Comparison of ENCODE assay signal across 22 mouse cellular contexts in the genomic region with DNA sequence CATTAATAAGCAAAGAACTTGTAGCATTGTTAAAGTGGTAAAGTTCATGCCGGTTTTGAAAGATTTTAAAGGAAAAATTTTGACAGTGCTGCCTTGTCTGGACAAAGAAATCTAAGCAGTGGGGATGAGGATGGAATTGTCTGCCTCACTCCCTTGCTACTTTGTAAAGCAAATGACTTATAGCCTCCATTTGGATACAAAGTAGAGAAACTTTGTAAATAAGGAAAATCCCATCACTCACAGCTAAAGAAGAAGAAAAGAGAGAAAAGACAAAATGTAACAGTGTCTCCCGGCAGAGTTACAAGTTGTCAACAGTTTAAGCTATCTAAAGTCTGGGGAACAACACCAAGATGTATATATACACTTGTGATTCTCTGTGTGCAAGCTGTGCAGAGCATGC. TPM values are rescaled to one million over a fixed set of nuclear protein-coding genes. Genes with fewer than 3 reads are reported as not detected.
DNase-seq lines count a peak whose midpoint lies in the region; ATAC-seq and TF ChIP-seq lines count a peak whose summit lies in the region.
"Had no signal": no experiment of that assay in that cellular context is flagged by ENCODE, and none has a peak within 500 bp of the region (broad histone marks: within the 10 kb centered on the region; RNA-seq: fewer than 3 reads in every experiment).

No protein-coding gene starts in this region.

- no peak for ATAC-seq in forebrain, embryonic 11.5 days (replicated peaks; ENCODE audit: low FRiP score)
- ATAC-seq in forebrain, postnatal 0 days: no peak; the same call in 1 of the 2 replicates
- ATAC-seq in midbrain, embryonic 15.5 days (replicated peaks): no peak
- no peak for ATAC-seq in neural tube, embryonic 13.5 days (ENCODE audit: low read depth)
- no peak for ATAC-seq in neural tube, embryonic 15.5 days (ENCODE audit: low FRiP score)
- no peak for ATAC-seq in midbrain, embryonic 14.5 days (ENCODE audit: low FRiP score, low TSS enrichment)
- ATAC-seq: activated CD4-positive, CD25-positive, alpha-beta regulatory T cell, adult 4 months; intestine, embryonic 16.5 days; Patski had no signal

- no peak overlapping the region for H3K4me3 ChIP-seq in forebrain, embryonic 11.5 days (ENCODE audit: low read depth, low read length)
- H3K4me3 ChIP-seq in forebrain, postnatal 0 days (ENCODE audit: low read depth, low read length): no peak overlapping the region
- 0 out of 2 replicates have a peak overlapping the region, but pooled peaks have one; percentile 18 for H3K4me3 ChIP-seq in midbrain, embryonic 10.5 days
- no peak overlapping the region for H3K4me3 ChIP-seq in midbrain, embryonic 15.5 days
- H3K4me3 ChIP-seq in neural tube, embryonic 13.5 days: no peak overlapping the region
- H3K4me3 ChIP-seq in neural tube, embryonic 15.5 days (replicated peaks): no peak overlapping the region
- no peak overlapping the region for H3K4me3 ChIP-seq in midbrain, embryonic 14.5 days (replicated peaks; ENCODE audit: low read depth, low read length)
- H3K4me3 ChIP-seq: embryonic facial prominence, embryonic 12.5 days; heart, embryonic 13.5 days had no signal

- TF ChIP-seq CTCF in forebrain, postnatal 0 days (IDR thresholded peaks at IDR 0.05; ENCODE audit: low read depth): no peak

- no peak overlapping the region for H3K4me2 ChIP-seq in forebrain, embryonic 11.5 days (ENCODE audit: low read depth, low read length, severe bottlenecking)
- H3K4me2 ChIP-seq in forebrain, postnatal 0 days (ENCODE audit: low read depth): no peak overlapping the region
- H3K4me2 ChIP-seq in midbrain, embryonic 15.5 days: no peak overlapping the region
- no peak overlapping the region for H3K4me2 ChIP-seq in neural tube, embryonic 13.5 days
- no peak overlapping the region for H3K4me2 ChIP-seq in neural tube, embryonic 15.5 days
- no peak overlapping the region for H3K4me2 ChIP-seq in midbrain, embryonic 14.5 days (ENCODE audit: low read length)
- H3K4me2 ChIP-seq: embryonic facial prominence, embryonic 12.5 days; heart, embryonic 13.5 days; hindbrain, embryonic 14.5 days had no signal

- peaks cover 4% of the 10 kb centered on the region; the same call in 1 of the 2 replicates for H3K4me1 ChIP-seq in forebrain, embryonic 11.5 days (replicated peaks; ENCODE audit: control insufficient read depth, insufficient read depth, low read length)
- no peaks in the 10 kb centered on the region for H3K4me1 ChIP-seq in forebrain, postnatal 0 days (ENCODE audit: insufficient read depth)
- H3K4me1 ChIP-seq in midbrain, embryonic 10.5 days: peaks cover 41% of the 10 kb centered on the region
- H3K4me1 ChIP-seq in midbrain, embryonic 15.5 days: peaks cover 9% of the 10 kb centered on the region; the same call in 1 of the 2 replicates
- H3K4me1 ChIP-seq in neural tube, embryonic 13.5 days (replicated peaks): peaks cover 4% of the 10 kb centered on the region
- H3K4me1 ChIP-seq in neural tube, embryonic 15.5 days: no peaks in the 10 kb centered on the region
- H3K4me1 ChIP-seq in midbrain, embryonic 14.5 days (ENCODE audit: control insufficient read depth, insufficient read depth, low read length): peaks cover 4% of the 10 kb centered on the region; the same call in 1 of the 2 replicates
- H3K4me1 ChIP-seq: embryonic facial prominence, embryonic 12.5 days; heart, embryonic 13.5 days had no signal

- no peak for DNase-seq in forebrain, embryonic 11.5 days (ENCODE audit: low spot score)
- DNase-seq in forebrain, postnatal 0 days: no peak
- no peak for DNase-seq in midbrain, embryonic 10.5 days (ENCODE audit: low spot score)
- DNase-seq in midbrain, embryonic 14.5 days: no peak
- DNase-seq in adrenal gland, adult 8-10 months: no peak
- DNase-seq: adrenal gland, postnatal 25 days; cerebellum, adult 18-20 months; cerebellum, adult 9-11 months; cerebellum, postnatal 36 days; gastrocnemius, postnatal 36 days; heart, postnatal 36 days had no signal

- no peaks in the 10 kb centered on the region for H3K27me3 ChIP-seq in forebrain, embryonic 11.5 days (ENCODE audit: control insufficient read depth, insufficient read depth, low read length)
- no peaks in the 10 kb centered on the region for H3K27me3 ChIP-seq in forebrain, postnatal 0 days (ENCODE audit: insufficient read depth, low read length)
- H3K27me3 ChIP-seq in midbrain, embryonic 10.5 days (ENCODE audit: low read depth, poor library complexity, severe bottlenecking): no peaks in the 10 kb centered on the region
- no peaks in the 10 kb centered on the region for H3K27me3 ChIP-seq in midbrain, embryonic 15.5 days (replicated peaks)
- H3K27me3 ChIP-seq in neural tube, embryonic 13.5 days: no peaks in the 10 kb centered on the region
- no peaks in the 10 kb centered on the region for H3K27me3 ChIP-seq in neural tube, embryonic 15.5 days (replicated peaks)
- H3K27me3 ChIP-seq in midbrain, embryonic 14.5 days (ENCODE audit: control insufficient read depth, insufficient read depth, low read length): no peaks in the 10 kb centered on the region
- H3K27me3 ChIP-seq: CH12.LX; embryonic facial prominence, embryonic 12.5 days had no signal

- 31% methylated on average over 2 of the region's 2 CpGs for WGBS in forebrain, embryonic 11.5 days
- 21% methylated on average over 2 of the region's 2 CpGs for WGBS in forebrain, postnatal 0 days
- 20% methylated on average over 2 of the region's 2 CpGs for WGBS in midbrain, embryonic 10.5 days
- WGBS in midbrain, embryonic 15.5 days: 10% methylated on average over 2 of the region's 2 CpGs
- WGBS in neural tube, embryonic 13.5 days: 27% methylated on average over 2 of the region's 2 CpGs
- WGBS in neural tube, embryonic 15.5 days: 15% methylated on average over 2 of the region's 2 CpGs
- WGBS in midbrain, embryonic 14.5 days: 8% methylated on average over 2 of the region's 2 CpGs

- no peaks in the 10 kb centered on the region for H3K36me3 ChIP-seq in forebrain, embryonic 11.5 days (ENCODE audit: control insufficient read depth, insufficient read depth, low read length)
- H3K36me3 ChIP-seq in forebrain, postnatal 0 days (ENCODE audit: insufficient read depth): no peaks in the 10 kb centered on the region
- H3K36me3 ChIP-seq in midbrain, embryonic 10.5 days: peaks cover 27% of the 10 kb centered on the region
- H3K36me3 ChIP-seq in midbrain, embryonic 15.5 days (replicated peaks): no peaks in the 10 kb centered on the region
- H3K36me3 ChIP-seq in neural tube, embryonic 13.5 days: no peaks in the 10 kb centered on the region
- H3K36me3 ChIP-seq in neural tube, embryonic 15.5 days: no peaks in the 10 kb centered on the region
- H3K36me3 ChIP-seq in midbrain, embryonic 14.5 days (ENCODE audit: control insufficient read depth, insufficient read depth, low read length): 0 out of 2 replicates have a peak, but pooled peaks cover 4% of the 10 kb centered on the region
- H3K36me3 ChIP-seq: embryonic facial prominence, embryonic 12.5 days; heart, embryonic 13.5 days had no signal

- no peak overlapping the region for H3K9ac ChIP-seq in forebrain, embryonic 11.5 days (ENCODE audit: low read length)
- H3K9ac ChIP-seq in forebrain, postnatal 0 days: no peak overlapping the region
- H3K9ac ChIP-seq in midbrain, embryonic 15.5 days: no peak overlapping the region
- no peak overlapping the region for H3K9ac ChIP-seq in neural tube, embryonic 13.5 days
- no peak overlapping the region for H3K9ac ChIP-seq in neural tube, embryonic 15.5 days (replicated peaks)
- no peak overlapping the region for H3K9ac ChIP-seq in midbrain, embryonic 14.5 days (replicated peaks; ENCODE audit: low read length)
- H3K9ac ChIP-seq: embryonic facial prominence, embryonic 12.5 days; heart, embryonic 13.5 days; hindbrain, embryonic 14.5 days had no signal

- peak overlapping the region; percentile 42 for H3K27ac ChIP-seq in forebrain, embryonic 11.5 days (ENCODE audit: low read depth, low read length)
- H3K27ac ChIP-seq in forebrain, postnatal 0 days (ENCODE audit: low read depth, low read length): no peak overlapping the region
- peak overlapping the region; percentile 78 for H3K27ac ChIP-seq in midbrain, embryonic 10.5 days (replicated peaks)
- no peak overlapping the region for H3K27ac ChIP-seq in midbrain, embryonic 15.5 days
- H3K27ac ChIP-seq in neural tube, embryonic 13.5 days (replicated peaks): peak overlapping the region; percentile 34; the same call in 1 of the 2 replicates
- H3K27ac ChIP-seq in neural tube, embryonic 15.5 days (replicated peaks): no peak overlapping the region
- 0 out of 2 replicates have a peak overlapping the region, but pooled peaks have one; percentile 5 for H3K27ac ChIP-seq in midbrain, embryonic 14.5 days (replicated peaks; ENCODE audit: low read depth, low read length)
- H3K27ac ChIP-seq: embryonic facial prominence, embryonic 12.5 days; heart, embryonic 13.5 days; hindbrain, embryonic 14.5 days had no signal

- no peaks in the 10 kb centered on the region for H3K9me3 ChIP-seq in forebrain, embryonic 11.5 days (ENCODE audit: control insufficient read depth, low read length)
- no peaks in the 10 kb centered on the region for H3K9me3 ChIP-seq in forebrain, postnatal 0 days (ENCODE audit: low read length)
- H3K9me3 ChIP-seq in midbrain, embryonic 10.5 days (replicated peaks): no peaks in the 10 kb centered on the region
- no peaks in the 10 kb centered on the region for H3K9me3 ChIP-seq in midbrain, embryonic 15.5 days
- no peaks in the 10 kb centered on the region for H3K9me3 ChIP-seq in neural tube, embryonic 13.5 days
- H3K9me3 ChIP-seq in neural tube, embryonic 15.5 days (replicated peaks): no peaks in the 10 kb centered on the region
- no peaks in the 10 kb centered on the region for H3K9me3 ChIP-seq in midbrain, embryonic 14.5 days (ENCODE audit: control insufficient read depth, low read length)
- H3K9me3 ChIP-seq: embryonic facial prominence, embryonic 12.5 days; heart, embryonic 13.5 days had no signal

RNA-seq across cellular contexts. Expression of gene Sox2, which starts 29.2 kb away (rescaled TPM):
- 57.7 and 67.3 TPM in 2 replicates for polyA plus RNA-seq in forebrain, embryonic 11.5 days (2014; fragmentation: Nextera tagmentation; extraction: Ambion mirVana)
- 80.9 and 120 TPM in 2 replicates for total RNA-seq in forebrain, postnatal 0 days (2014; rRNA removed)
- 23.1 and 31.0 TPM in 2 replicates for polyA plus RNA-seq in forebrain, postnatal 0 days (2015; fragmentation: Nextera tagmentation; extraction: Ambion mirVana)
- polyA plus RNA-seq in midbrain, embryonic 10.5 days (2016; fragmentation: Nextera tagmentation; extraction: Ambion mirVana): 28.8 and 31.9 TPM in 2 replicates
- 20.7 and 23.2 TPM in 2 replicates for polyA plus RNA-seq in midbrain, embryonic 15.5 days (2015; fragmentation: Nextera tagmentation; extraction: Ambion mirVana)
- polyA plus RNA-seq in neural tube, embryonic 13.5 days (2015; fragmentation: Nextera tagmentation; extraction: Ambion mirVana): 20.9 TPM in 2 replicates
- 11.1 and 13.4 TPM in 2 replicates for polyA plus RNA-seq in neural tube, embryonic 15.5 days (2015; fragmentation: Nextera tagmentation; extraction: Ambion mirVana)
- 16.8 and 22.4 TPM in 2 replicates for polyA plus RNA-seq in midbrain, embryonic 14.5 days (2014; fragmentation: Nextera tagmentation; extraction: Ambion mirVana)
- total RNA-seq in adrenal gland, adult 8-10 months (2022): under 1 TPM; 0.28 to 0.38 (median 0.33) TPM
- total RNA-seq: CH12.LX; gastrocnemius, postnatal 36 days had no signal
- polyA plus RNA-seq: activated CD4-positive, CD25-positive, alpha-beta regulatory T cell, adult 4 months; heart, postnatal 0 days had no signal

Comparison
In these comparisons a context has a peak if more than half of its experiments do, and no peak if none do; other contexts are left out.
1. H3K27ac ChIP-seq: peak in forebrain, embryonic 11.5 days (single experiment), midbrain, embryonic 10.5 days (single experiment), neural tube, embryonic 13.5 days (single experiment) and midbrain, embryonic 14.5 days (single experiment); none in forebrain, postnatal 0 days (single experiment), midbrain, embryonic 15.5 days (single experiment) and neural tube, embryonic 15.5 days (single experiment).